Mouse (Mus musculus) limb, embryonic 14.5 days (tissue): ENCODE measurements around the gene Hfe2. TPM values are rescaled to one million over a fixed set of nuclear protein-coding genes. Genes with fewer than 3 reads are reported as not detected.
"Not testable (repeated sequence)": the region's sequence is repeated elsewhere in the genome, so short reads cannot be mapped to it uniquely, and the experiment has no call there.

ENCODE experiments used
- ATAC-seq: fragments of 200-750 bp; cut with Nextera tagmentation; 2 replicates; pipeline ENCODE4 v1.8.0; 2017; ENCODE audit warnings: low read depth, moderate number of reproducible peaks, moderate TSS enrichment; ENCODE audit not compliant: low FRiP score
- DNase-seq: peaks from one replicate; pipeline ENCODE4 v3.0.0-alpha.2; 2015; ENCODE audit warnings: low spot score
- H3K27ac ChIP-seq: fragments of 300-500 bp; sonication (generic); replicated peaks from 2 replicates; pipeline ENCODE4 v1.5.1; 2014; ENCODE audit warnings: low read depth, mild to moderate bottlenecking, low read length, moderate library complexity, mixed read lengths
- H3K27me3 ChIP-seq: fragments of 300-500 bp; sonication (generic); 2 replicates; pipeline ENCODE4 v1.6.1; 2014; ENCODE audit warnings: low read length, mixed read lengths; ENCODE audit not compliant: control insufficient read depth, insufficient read depth
- H3K36me3 ChIP-seq: fragments of 300-500 bp; sonication (generic); 2 replicates; pipeline ENCODE4 v1.6.1; 2014; ENCODE audit warnings: mild to moderate bottlenecking, low read length, moderate library complexity, mixed read lengths; ENCODE audit not compliant: control insufficient read depth, insufficient read depth
- H3K4me1 ChIP-seq: fragments of 300-500 bp; sonication (generic); 2 replicates; pipeline ENCODE4 v1.6.1; 2014; ENCODE audit warnings: antibody characterized with exemption, low read length, mixed read lengths; ENCODE audit not compliant: control insufficient read depth, insufficient read depth
- H3K4me2 ChIP-seq: fragments of 300-500 bp; sonication (generic); replicated peaks from 2 replicates; pipeline ENCODE4 v1.6.1; 2014; ENCODE audit warnings: low read depth, mild to moderate bottlenecking, low read length, moderate library complexity; ENCODE audit not compliant: severe bottlenecking
- H3K4me3 ChIP-seq: fragments of 300-500 bp; sonication (generic); replicated peaks from 2 replicates; pipeline ENCODE4 v1.5.1; 2014; ENCODE audit warnings: low read length
- H3K9ac ChIP-seq: fragments of 300-500 bp; sonication (generic); 2 replicates; pipeline ENCODE4 v1.6.1; 2014; ENCODE audit warnings: mild to moderate bottlenecking, low read depth, low read length, moderate library complexity; ENCODE audit not compliant: severe bottlenecking
- H3K9me3 ChIP-seq: fragments of 300-500 bp; sonication (generic); 2 replicates; pipeline ENCODE4 v1.6.1; 2016; ENCODE audit warnings: low read length; ENCODE audit not compliant: control insufficient read depth
- POLR2A ChIP-seq: fragments of 200-500 bp; IDR thresholded peaks from 2 replicates; pipeline ENCODE4 v1.8.0; 2012; ENCODE audit warnings: inconsistent platforms, mild to moderate bottlenecking, moderate library complexity, borderline replicate concordance; ENCODE audit not compliant: insufficient read depth, insufficient read length; ENCODE audit errors: extremely low read depth
- WGBS: fragments of 180-500 bp; shearing (Covaris S2); extraction: QIAGEN DNeasy Blood & Tissue Kit; methylation state at CpG from one replicate; pipeline ENCODE4 v1.1.7; 2014; 5-methylcytosine and 5-hydroxymethylcytosine counted together
- polyA plus RNA-seq, 2 experiments: library from polyadenylated mRNA; depleted of rRNA in 1 of 2; stranded (reverse) in 1 of 2; unstranded in 1 of 2; fragments of >200 nt; fragmentation: Nextera tagmentation in 1 of 2; extraction: Ambion mirVana in 1 of 2; gene quantifications; 2 replicates each; pipeline versions ENCODE4 v1.2.1 to v1.2.3; 2012 to 2014

Hfe2 gene
- polyA plus RNA-seq, 2 experiments: 20.5 to 21.4 TPM

- peak; percentile 75 for ATAC-seq
- not testable (repeated sequence) for H3K27ac ChIP-seq, H3K4me1 ChIP-seq, H3K9me3 ChIP-seq, H3K27me3 ChIP-seq, H3K9ac ChIP-seq, H3K36me3 ChIP-seq, DNase-seq
- Histone ChIP-seq H3K4me2 (peak overlapping the region; percentile 69), H3K4me3 (peak overlapping the region; percentile 35)
- WGBS: 15% methylated on average over 5 of the region's 38 CpGs
These were observed 38.0 kb upstream of the Hfe2 start for GRCm38 (mm10) chr3:96486828-96487559.

GRCm38 (mm10) chr3:96487596-96488289 lies 37.2 kb upstream of the Hfe2 start:
- peak overlapping the region; percentile 35 for H3K4me3 ChIP-seq
- DNase-seq: no peak
- TF ChIP-seq POLR2A: no peak
- no peaks in the 10 kb centered on the region for H3K27me3 ChIP-seq
- WGBS: 5% methylated on average over 25 of the region's 26 CpGs
- H3K4me1 ChIP-seq: 0 out of 2 replicates have a peak, but pooled peaks cover 2% of the 10 kb centered on the region
- peak overlapping the region; percentile 69 for H3K4me2 ChIP-seq
- H3K9ac ChIP-seq: no peak overlapping the region
- peak overlapping the region; percentile 78 for H3K27ac ChIP-seq
- H3K9me3 ChIP-seq: no peaks in the 10 kb centered on the region
- no peaks in the 10 kb centered on the region for H3K36me3 ChIP-seq
- ATAC-seq: no peak

- H3K27me3 ChIP-seq, H3K4me1 ChIP-seq, H3K9me3 ChIP-seq, H3K9ac ChIP-seq, DNase-seq, H3K36me3 ChIP-seq: not testable (repeated sequence)
- WGBS: no CpG with 5 or more reads among the region's 55 CpGs
- Histone ChIP-seq H3K4me3 (peak overlapping the region; percentile 35), H3K27ac (peak overlapping the region; percentile 78), H3K4me2 (peak overlapping the region; percentile 69)
- peak; percentile 76 for ATAC-seq
These were observed 36.6 kb upstream of the Hfe2 start for GRCm38 (mm10) chr3:96488290-96488906.

- not testable (repeated sequence) for H3K27me3 ChIP-seq, H3K36me3 ChIP-seq, H3K9ac ChIP-seq, H3K4me2 ChIP-seq, H3K9me3 ChIP-seq, DNase-seq, H3K4me1 ChIP-seq
- peak; percentile 75 for ATAC-seq
- Histone ChIP-seq H3K4me3 (0 out of 2 replicates have a peak overlapping the region, but pooled peaks have one; percentile 14), H3K27ac (peak overlapping the region; percentile 79)
- WGBS: 0% methylated on average over 8 of the region's 31 CpGs
These were observed 35.9 kb upstream of the Hfe2 start for GRCm38 (mm10) chr3:96488907-96489629.

GRCm38 (mm10) chr3:96489636-96490035 lies 35.3 kb upstream of the Hfe2 start:
- not testable (repeated sequence) for ATAC-seq, DNase-seq, H3K4me2 ChIP-seq, H3K27me3 ChIP-seq, H3K4me3 ChIP-seq, H3K4me1 ChIP-seq, H3K9ac ChIP-seq, H3K9me3 ChIP-seq, H3K36me3 ChIP-seq
- 0 out of 2 replicates have a peak overlapping the region, but pooled peaks have one; percentile 48 for H3K27ac ChIP-seq
- 57% methylated on average over 5 of the region's 8 CpGs for WGBS

GRCm38 (mm10) chr3:96494456-96494855 lies 30.5 kb upstream of the Hfe2 start:
- H3K9ac ChIP-seq, DNase-seq, ATAC-seq, H3K9me3 ChIP-seq, H3K4me1 ChIP-seq, H3K36me3 ChIP-seq, H3K4me3 ChIP-seq, H3K27me3 ChIP-seq, H3K4me2 ChIP-seq, H3K27ac ChIP-seq: not testable (repeated sequence)
- WGBS: 93% methylated on average over 5 of the region's 11 CpGs
